Mouse (Mus musculus): ENCODE measurements around the gene Galk1. TPM values are rescaled to one million over a fixed set of nuclear protein-coding genes. Genes with fewer than 3 reads are reported as not detected.

The Galk1 gene
- polyA plus RNA-seq, 1 experiment from 2014 or later = 190 TPM

- H3K4me2 ChIP-seq (ENCODE audit: low read depth, low read length) = no peak overlapping the region
- H3K4me3 ChIP-seq (ENCODE audit: low read length) = no peak overlapping the region
- H3K27ac ChIP-seq (ENCODE audit: low read length) = 0 out of 2 replicates have a peak overlapping the region, but pooled peaks have one; percentile 0
- no peaks in the 10 kb centered on the region for H3K4me1 ChIP-seq (replicated peaks; ENCODE audit: control insufficient read depth, insufficient read depth, low read length)
- H3K9ac ChIP-seq (ENCODE audit: low read length) = no peak overlapping the region
- 73% methylated on average over 9 of the region's 9 CpGs for WGBS
- no peaks in the 10 kb centered on the region for H3K27me3 ChIP-seq (ENCODE audit: control insufficient read depth, insufficient read depth, low read depth, low read length)
- H3K36me3 ChIP-seq (ENCODE audit: control insufficient read depth, insufficient read depth, low read length) = peaks cover 70% of the 10 kb centered on the region
- peak; percentile 18; the same call in 1 of the 2 replicates for ATAC-seq (ENCODE audit: low read depth)
- H3K9me3 ChIP-seq (ENCODE audit: control insufficient read depth, low read length) = peaks cover 5% of the 10 kb centered on the region
Observed at GRCm38 (mm10) chr11:116053510-116054229, 41.2 kb upstream of the Galk1 start.

GRCm38 (mm10) chr11:116050196-116050595, 37.7 kb upstream of the Galk1 start:
- Histone ChIP-seq H3K9ac (ENCODE audit: low read length) (no peak overlapping the region), H3K9me3 (ENCODE audit: control insufficient read depth, low read length) (peaks cover 5% of the 10 kb centered on the region), H3K4me2 (ENCODE audit: low read depth, low read length) (no peak overlapping the region), H3K4me1 (replicated peaks; ENCODE audit: control insufficient read depth, insufficient read depth, low read length) (no peaks in the 10 kb centered on the region), H3K4me3 (ENCODE audit: low read length) (no peak overlapping the region), H3K27ac (ENCODE audit: low read length) (no peak overlapping the region), H3K36me3 (ENCODE audit: control insufficient read depth, insufficient read depth, low read length) (peaks cover 64% of the 10 kb centered on the region), H3K27me3 (ENCODE audit: control insufficient read depth, insufficient read depth, low read depth, low read length) (no peaks in the 10 kb centered on the region)
- no peak for ATAC-seq (ENCODE audit: low read depth)
- 82% methylated on average over 4 of the region's 4 CpGs for WGBS

GRCm38 (mm10) chr11:116049610-116050009, 37.1 kb upstream of the Galk1 start:
- H3K36me3 ChIP-seq (ENCODE audit: control insufficient read depth, insufficient read depth, low read length) = peaks cover 59% of the 10 kb centered on the region
- no peak overlapping the region for H3K9ac ChIP-seq (ENCODE audit: low read length)
- H3K4me1 ChIP-seq (replicated peaks; ENCODE audit: control insufficient read depth, insufficient read depth, low read length) = no peaks in the 10 kb centered on the region
- H3K27ac ChIP-seq (ENCODE audit: low read length) = no peak overlapping the region
- 64% methylated on average over 2 of the region's 2 CpGs for WGBS
- no peaks in the 10 kb centered on the region for H3K27me3 ChIP-seq (ENCODE audit: control insufficient read depth, insufficient read depth, low read depth, low read length)
- peaks cover 5% of the 10 kb centered on the region for H3K9me3 ChIP-seq (ENCODE audit: control insufficient read depth, low read length)
- ATAC-seq (ENCODE audit: low read depth) = no peak
- H3K4me2 ChIP-seq (ENCODE audit: low read depth, low read length) = no peak overlapping the region
- H3K4me3 ChIP-seq (ENCODE audit: low read length) = no peak overlapping the region

GRCm38 (mm10) chr11:116045173-116045572, 32.7 kb upstream of the Galk1 start:
- ATAC-seq (ENCODE audit: low read depth) = no peak
- Histone ChIP-seq H3K9ac (ENCODE audit: low read length) (no peak overlapping the region), H3K27ac (ENCODE audit: low read length) (no peak overlapping the region), H3K4me1 (replicated peaks; ENCODE audit: control insufficient read depth, insufficient read depth, low read length) (no peaks in the 10 kb centered on the region), H3K9me3 (ENCODE audit: control insufficient read depth, low read length) (peaks cover 7% of the 10 kb centered on the region), H3K36me3 (ENCODE audit: control insufficient read depth, insufficient read depth, low read length) (peaks cover 39% of the 10 kb centered on the region), H3K27me3 (ENCODE audit: control insufficient read depth, insufficient read depth, low read depth, low read length) (no peaks in the 10 kb centered on the region), H3K4me3 (ENCODE audit: low read length) (no peak overlapping the region), H3K4me2 (ENCODE audit: low read depth, low read length) (no peak overlapping the region)
- 92% methylated on average over 6 of the region's 6 CpGs for WGBS

GRCm38 (mm10) chr11:116043286-116043685, 30.8 kb upstream of the Galk1 start:
- H3K4me1 ChIP-seq (replicated peaks; ENCODE audit: control insufficient read depth, insufficient read depth, low read length) = no peaks in the 10 kb centered on the region
- H3K9me3 ChIP-seq (ENCODE audit: control insufficient read depth, low read length) = 0 out of 2 replicates have a peak, but pooled peaks cover 2% of the 10 kb centered on the region
- H3K36me3 ChIP-seq (ENCODE audit: control insufficient read depth, insufficient read depth, low read length) = peaks cover 35% of the 10 kb centered on the region
- H3K4me2 ChIP-seq (ENCODE audit: low read depth, low read length) = no peak overlapping the region
- no peak overlapping the region for H3K4me3 ChIP-seq (ENCODE audit: low read length)
- 91% methylated on average over 1 of the region's 1 CpGs for WGBS
- ATAC-seq (ENCODE audit: low read depth) = no peak
- no peak overlapping the region for H3K9ac ChIP-seq (ENCODE audit: low read length)
- no peaks in the 10 kb centered on the region for H3K27me3 ChIP-seq (ENCODE audit: control insufficient read depth, insufficient read depth, low read depth, low read length)
- H3K27ac ChIP-seq (ENCODE audit: low read length) = no peak overlapping the region

GRCm38 (mm10) chr11:116042372-116043138, 30.0 kb upstream of the Galk1 start:
- Histone ChIP-seq H3K27me3 (ENCODE audit: control insufficient read depth, insufficient read depth, low read depth, low read length) (no peaks in the 10 kb centered on the region), H3K4me1 (replicated peaks; ENCODE audit: control insufficient read depth, insufficient read depth, low read length) (no peaks in the 10 kb centered on the region), H3K27ac (ENCODE audit: low read length) (no peak overlapping the region), H3K9me3 (ENCODE audit: control insufficient read depth, low read length) (0 out of 2 replicates have a peak, but pooled peaks cover 2% of the 10 kb centered on the region), H3K9ac (ENCODE audit: low read length) (no peak overlapping the region), H3K4me3 (ENCODE audit: low read length) (no peak overlapping the region), H3K4me2 (ENCODE audit: low read depth, low read length) (no peak overlapping the region), H3K36me3 (ENCODE audit: control insufficient read depth, insufficient read depth, low read length) (peaks cover 28% of the 10 kb centered on the region)
- 85% methylated on average over 5 of the region's 5 CpGs for WGBS
- no peak for ATAC-seq (ENCODE audit: low read depth)

GRCm38 (mm10) chr11:116041833-116042232, 29.3 kb upstream of the Galk1 start:
- WGBS = 96% methylated on average over 2 of the region's 2 CpGs
- no peaks in the 10 kb centered on the region for H3K4me1 ChIP-seq (replicated peaks; ENCODE audit: control insufficient read depth, insufficient read depth, low read length)

GRCm38 (mm10) chr11:116040593-116040992, 28.1 kb upstream of the Galk1 start:
- H3K27ac ChIP-seq (ENCODE audit: low read length) = no peak overlapping the region
- H3K4me2 ChIP-seq (ENCODE audit: low read depth, low read length) = no peak overlapping the region
- H3K27me3 ChIP-seq (ENCODE audit: control insufficient read depth, insufficient read depth, low read depth, low read length) = no peaks in the 10 kb centered on the region
- H3K4me3 ChIP-seq (ENCODE audit: low read length) = no peak overlapping the region
- peaks cover 17% of the 10 kb centered on the region for H3K36me3 ChIP-seq (ENCODE audit: control insufficient read depth, insufficient read depth, low read length)
- 0 out of 2 replicates have a peak, but pooled peaks cover 2% of the 10 kb centered on the region for H3K9me3 ChIP-seq (ENCODE audit: control insufficient read depth, low read length)
- 78% methylated on average over 6 of the region's 6 CpGs for WGBS
- H3K4me1 ChIP-seq (replicated peaks; ENCODE audit: control insufficient read depth, insufficient read depth, low read length) = no peaks in the 10 kb centered on the region
- ATAC-seq (ENCODE audit: low read depth) = no peak
- no peak overlapping the region for H3K9ac ChIP-seq (ENCODE audit: low read length)

More at GRCm38 (mm10) chr11:116041833-116042232, 29.3 kb upstream of the Galk1 start:
- no peaks in the 10 kb centered on the region for H3K27me3 ChIP-seq (ENCODE audit: control insufficient read depth, insufficient read depth, low read depth, low read length)
- peaks cover 21% of the 10 kb centered on the region for H3K36me3 ChIP-seq (ENCODE audit: control insufficient read depth, insufficient read depth, low read length)
- no peak overlapping the region for H3K4me3 ChIP-seq (ENCODE audit: low read length)
- H3K4me2 ChIP-seq (ENCODE audit: low read depth, low read length) = no peak overlapping the region
- no peak overlapping the region for H3K9ac ChIP-seq (ENCODE audit: low read length)
- H3K27ac ChIP-seq (ENCODE audit: low read length) = no peak overlapping the region
- H3K9me3 ChIP-seq (ENCODE audit: control insufficient read depth, low read length) = 0 out of 2 replicates have a peak, but pooled peaks cover 2% of the 10 kb centered on the region
- no peak for ATAC-seq (ENCODE audit: low read depth)

- 0 out of 2 replicates have a peak, but pooled peaks cover 2% of the 10 kb centered on the region for H3K9me3 ChIP-seq (ENCODE audit: control insufficient read depth, low read length)
- ATAC-seq (ENCODE audit: low read depth) = no peak
- WGBS = 93% methylated on average over 9 of the region's 9 CpGs
Observed at GRCm38 (mm10) chr11:116037826-116038225, 25.3 kb upstream of the Galk1 start.

More at GRCm38 (mm10) chr11:116037826-116038225, 25.3 kb upstream of the Galk1 start:
- H3K36me3 ChIP-seq (ENCODE audit: control insufficient read depth, insufficient read depth, low read length) = peaks cover 15% of the 10 kb centered on the region
- no peaks in the 10 kb centered on the region for H3K27me3 ChIP-seq (ENCODE audit: control insufficient read depth, insufficient read depth, low read depth, low read length)
- no peak overlapping the region for H3K9ac ChIP-seq (ENCODE audit: low read length)
- no peak overlapping the region for H3K4me3 ChIP-seq (ENCODE audit: low read length)
- no peak overlapping the region for H3K27ac ChIP-seq (ENCODE audit: low read length)
- H3K4me1 ChIP-seq (replicated peaks; ENCODE audit: control insufficient read depth, insufficient read depth, low read length) = no peaks in the 10 kb centered on the region; the same call in 1 of the 2 replicates
- no peak overlapping the region for H3K4me2 ChIP-seq (ENCODE audit: low read depth, low read length)
